Mouse (Mus musculus) left cerebral cortex, postnatal 25 days (tissue): Measurements from ENCODE around the gene Ddah1. TPM values are rescaled to one million over a fixed set of nuclear protein-coding genes. Genes with fewer than 3 reads are reported as not detected.
"Not testable (repeated sequence)": the region's sequence is repeated elsewhere in the genome, so short reads cannot be mapped to it uniquely, and the experiment has no call there.

ENCODE experiments used
- DNase-seq, 2 experiments: peaks; one replicate each; pipeline ENCODE4 v3.0.0; 2022; ENCODE audit warnings: low spot score in 2 of 2, mixed read lengths in 1 of 2
- intact Hi-C: fragments of 180-260 bp; cut with DNase I; formaldehyde crosslinking; loops from one replicate; pipeline ENCODE4 v1.15.1; 2025
- total RNA-seq, 2 experiments: library from RNA; stranded (reverse); gene quantifications; 2 replicates each; pipeline ENCODE4 v1.2.3; 2021

Ddah1 gene
- total RNA-seq, 2 experiments from 2014 or later: 63.8 to 65.5 TPM

DNA sequence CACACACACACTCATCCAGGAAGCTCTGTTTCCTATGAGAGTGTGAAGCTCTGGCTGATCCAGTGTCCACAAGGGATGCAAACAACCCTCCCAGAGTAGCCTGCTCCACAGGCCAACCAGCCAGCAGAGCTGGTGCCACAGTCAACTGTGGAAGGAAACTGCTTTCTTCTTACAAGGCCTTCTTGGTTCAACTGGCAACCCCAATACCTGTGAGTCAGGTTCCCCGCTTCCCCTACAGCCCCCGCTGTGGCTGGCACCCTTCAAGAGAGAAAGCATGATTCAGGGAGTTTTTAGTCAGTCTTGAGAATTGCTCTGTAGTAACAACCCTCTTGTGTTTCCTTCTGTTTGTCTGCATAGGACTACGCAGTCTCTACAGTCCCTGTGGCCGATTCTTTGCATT is 94.3 kb downstream of the Ddah1 start:
- intact Hi-C loops: no loop called here
- no peak for DNase-seq

DNA sequence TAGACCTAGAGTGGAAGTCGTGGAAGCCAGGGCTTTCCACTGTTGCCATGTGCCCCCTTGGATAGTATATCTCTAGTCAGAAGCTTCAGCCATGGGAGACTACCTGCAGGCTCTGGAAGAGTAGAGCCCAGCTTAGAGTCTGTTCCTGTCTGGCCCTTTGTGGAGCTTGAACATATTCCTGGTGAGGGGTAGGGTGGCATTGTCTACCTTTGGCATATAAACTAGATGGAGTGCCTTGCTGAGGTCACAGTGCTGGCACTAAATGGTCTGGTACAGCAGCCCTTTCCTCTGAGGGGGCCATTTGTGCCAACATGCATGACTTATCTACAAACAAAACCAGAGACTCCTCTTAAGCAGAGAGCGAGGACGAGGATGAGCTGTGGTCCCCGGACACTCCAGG is 95.2 kb downstream of the Ddah1 start:
- DNase-seq: no peak
- intact Hi-C loops: no loop called here

DNA sequence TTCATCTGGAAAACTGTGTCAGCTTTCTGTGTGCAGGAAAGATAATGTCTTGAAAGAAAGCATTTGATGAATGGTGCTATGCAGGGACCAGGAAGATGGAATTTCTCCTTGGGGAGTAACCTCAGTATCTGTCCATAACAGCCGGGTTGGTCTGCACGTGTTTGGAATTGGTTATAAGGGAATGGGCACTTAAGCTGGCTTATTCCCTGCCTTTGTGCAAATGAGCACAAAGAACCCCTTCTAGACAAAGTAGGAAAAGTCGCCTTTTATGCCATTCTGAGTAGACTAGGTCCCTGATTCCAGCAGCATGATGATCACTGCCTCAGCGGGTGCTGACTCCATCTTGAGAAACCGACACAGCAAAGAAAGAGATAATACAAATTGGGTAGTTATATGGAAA is 96.0 kb downstream of the Ddah1 start:
- intact Hi-C loops: no loop called here
- no peak for DNase-seq

DNA sequence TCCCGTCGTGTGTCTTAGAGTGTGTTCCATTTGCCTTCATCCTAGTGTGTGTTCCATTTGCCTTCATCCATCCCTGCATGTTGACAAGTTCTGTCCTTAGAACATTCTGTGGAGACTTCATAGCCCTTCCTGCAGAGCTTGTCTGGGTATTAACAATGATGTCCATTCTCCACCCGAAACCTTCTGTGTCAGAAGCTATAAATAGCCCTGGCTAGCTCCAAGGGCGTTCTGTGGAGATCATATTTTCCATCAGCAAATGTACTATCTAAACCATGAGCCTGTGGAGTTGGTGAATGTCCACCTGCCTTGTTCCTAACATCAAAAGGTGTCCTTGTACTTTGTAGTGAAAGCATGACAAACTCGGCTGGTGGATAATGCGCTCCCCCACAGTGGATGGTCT is 96.8 kb downstream of the Ddah1 start:
- DNase-seq: no peak
- intact Hi-C loops: no loop called here

DNA sequence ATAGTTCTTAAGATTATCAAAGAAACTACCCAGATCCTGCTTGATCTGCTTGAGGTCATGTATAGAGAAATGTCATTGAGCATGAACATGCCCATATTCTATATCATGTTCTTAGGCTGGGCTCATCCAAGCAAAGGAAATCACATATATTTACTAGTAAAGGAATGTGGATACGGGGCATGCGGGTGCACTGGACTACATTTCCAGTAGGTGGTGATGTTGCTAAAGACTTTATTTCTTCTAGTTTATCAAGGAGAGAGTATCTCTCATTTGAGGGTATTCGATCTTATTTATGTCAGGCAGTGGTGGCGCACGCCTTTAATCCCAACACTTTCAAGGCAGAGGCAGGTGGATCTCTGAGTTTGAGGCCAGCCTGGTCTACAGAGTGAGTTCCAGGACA is 99.9 kb downstream of the Ddah1 start:
- no peak for DNase-seq
- intact Hi-C loops: no loop called here

DNA sequence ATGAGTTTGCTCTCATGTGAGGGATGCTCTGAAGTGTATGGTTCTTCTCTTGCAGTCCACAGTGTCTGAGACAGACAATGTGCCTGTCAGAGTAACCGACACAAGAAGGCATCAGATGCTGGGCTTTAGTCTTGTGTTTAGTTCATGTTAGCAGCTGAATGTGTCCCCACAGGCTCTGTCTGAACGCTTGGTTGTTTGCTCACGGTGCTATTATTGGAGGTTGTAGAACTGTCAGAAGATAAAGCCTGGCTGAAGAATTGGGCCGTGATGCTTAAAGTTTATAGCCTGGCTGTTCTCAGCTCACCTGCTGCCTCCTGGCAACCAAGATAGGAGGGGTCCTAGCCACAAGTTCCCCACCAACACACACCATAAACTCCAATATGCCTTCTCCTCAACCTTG is 104.0 kb downstream of the Ddah1 start:
- intact Hi-C loops: no loop called here
- DNase-seq: no peak

DNA sequence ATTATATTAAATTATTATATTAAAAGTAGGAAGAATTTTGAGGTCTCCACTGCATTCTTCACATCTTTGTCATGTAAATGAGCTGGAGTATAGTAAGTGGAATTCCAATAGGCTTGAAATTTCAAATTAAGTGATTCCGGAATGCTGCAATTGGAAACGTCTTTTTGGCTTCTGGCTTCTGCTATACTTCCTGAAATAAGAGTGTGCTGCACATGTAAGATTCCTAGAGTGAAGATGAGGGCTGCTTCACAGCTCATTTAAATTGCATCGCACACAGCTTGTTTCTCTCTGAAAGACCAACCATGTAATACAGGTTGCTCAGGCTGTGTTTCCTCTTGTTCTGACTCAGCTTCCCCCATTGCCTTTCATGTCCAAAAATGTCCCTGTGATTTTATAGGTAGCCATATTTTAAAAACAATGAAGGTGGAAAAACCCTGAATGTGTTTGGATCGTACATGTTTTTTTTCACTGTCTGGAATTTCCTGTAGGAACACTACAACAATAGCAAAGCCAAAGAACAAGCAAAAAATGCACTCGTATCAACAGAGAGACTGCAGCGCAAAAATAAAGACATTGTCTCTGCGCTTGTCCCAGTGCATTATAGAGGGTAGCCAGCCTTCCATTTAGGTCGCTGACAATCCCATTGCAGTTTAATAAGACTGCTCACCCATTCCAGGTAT is 105.7 kb downstream of the Ddah1 start:
- intact Hi-C loops: no loop called here
- no peak for DNase-seq

DNA sequence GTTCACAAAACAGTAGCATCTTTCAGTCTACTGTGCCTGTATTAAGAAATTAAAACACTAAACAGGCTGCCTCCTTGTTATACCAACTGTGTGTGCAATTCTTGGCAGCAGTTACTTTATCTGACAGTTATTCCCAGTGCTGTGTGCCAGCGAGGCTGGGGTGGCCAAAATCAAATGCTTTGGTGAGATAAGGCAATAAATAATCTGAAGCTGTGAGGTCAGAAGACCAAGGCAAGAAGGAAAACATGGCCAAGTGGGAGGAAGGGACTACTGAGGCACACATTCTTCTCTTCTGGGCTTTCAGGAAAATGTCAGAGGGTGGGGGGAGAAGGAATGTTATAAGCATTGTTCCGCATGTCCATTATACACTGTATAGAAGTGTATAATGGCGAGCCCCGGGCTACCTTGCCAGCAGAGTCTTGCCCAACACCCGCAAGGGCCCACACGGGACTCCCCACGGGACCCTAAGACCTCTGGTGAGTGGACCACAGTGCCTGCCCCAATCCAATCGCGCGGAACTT is 106.3 kb downstream of the Ddah1 start:
- no peak for DNase-seq

DNA sequence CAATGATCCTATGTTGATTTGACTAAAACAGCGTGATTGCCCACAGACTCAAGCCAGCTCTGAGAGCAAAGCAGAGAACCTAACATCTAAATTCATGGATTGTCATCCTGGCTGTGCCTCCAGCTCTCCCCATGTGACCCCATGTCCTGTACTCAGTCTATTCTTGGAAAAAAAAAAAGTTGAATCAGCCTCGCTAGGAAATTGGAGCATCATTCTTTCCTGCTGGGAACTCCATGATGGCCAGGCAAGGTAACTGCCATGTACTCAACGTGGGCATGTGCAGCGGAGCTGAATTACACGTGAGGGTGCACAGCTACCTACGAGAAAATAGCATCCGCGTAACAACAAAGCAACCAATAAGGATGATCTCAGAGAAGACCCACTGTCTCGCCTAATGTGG is 114.2 kb downstream of the Ddah1 start:
- intact Hi-C loops: no loop called here
- peak in 1 of 2 experiments; percentile 7 for DNase-seq

More for the DNA sequence above, 106.3 kb downstream of the Ddah1 start:
- intact Hi-C loops: no loop called here

DNA sequence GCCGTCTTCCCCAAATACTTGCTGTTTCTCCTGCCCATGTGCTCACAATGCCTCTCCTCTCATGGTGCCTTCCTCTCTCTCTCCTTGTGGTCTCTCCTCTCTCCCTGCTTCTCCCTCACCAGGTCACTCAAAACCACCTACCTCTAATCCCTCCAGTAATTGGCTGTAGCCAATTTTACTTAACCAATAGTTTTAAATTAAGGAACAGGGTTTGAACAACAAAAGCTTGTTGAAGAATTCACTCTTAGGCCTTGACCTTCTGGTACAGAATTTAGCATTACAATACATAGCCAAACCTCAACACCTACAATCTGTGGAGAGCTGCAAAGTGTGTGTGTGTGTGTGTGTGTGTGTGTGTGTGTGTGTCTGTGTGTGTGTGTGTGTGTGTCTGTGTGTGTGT is 114.8 kb downstream of the Ddah1 start:
- DNase-seq: no peak
- intact Hi-C loops: no loop called here

DNA sequence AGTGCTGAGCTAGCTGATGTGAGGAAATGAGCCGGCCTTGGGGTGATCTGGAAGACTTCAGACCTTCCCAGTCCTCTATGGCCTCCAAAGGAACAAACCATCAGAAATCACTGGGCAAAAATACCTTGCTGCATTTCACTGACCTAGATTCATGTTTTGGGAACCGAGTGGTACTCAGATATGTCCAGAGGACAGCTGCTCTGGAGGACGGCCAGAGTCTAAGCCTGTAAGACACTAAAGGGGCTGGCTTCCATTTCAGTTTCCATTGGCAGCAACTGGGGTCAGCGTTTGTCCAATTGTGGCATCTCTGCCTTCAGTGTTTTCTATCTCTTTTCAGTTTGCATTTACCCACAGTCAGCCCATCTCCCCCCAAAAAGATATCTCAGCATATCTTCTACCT is 115.7 kb downstream of the Ddah1 start:
- DNase-seq: no peak
- intact Hi-C loops: no loop called here

DNA sequence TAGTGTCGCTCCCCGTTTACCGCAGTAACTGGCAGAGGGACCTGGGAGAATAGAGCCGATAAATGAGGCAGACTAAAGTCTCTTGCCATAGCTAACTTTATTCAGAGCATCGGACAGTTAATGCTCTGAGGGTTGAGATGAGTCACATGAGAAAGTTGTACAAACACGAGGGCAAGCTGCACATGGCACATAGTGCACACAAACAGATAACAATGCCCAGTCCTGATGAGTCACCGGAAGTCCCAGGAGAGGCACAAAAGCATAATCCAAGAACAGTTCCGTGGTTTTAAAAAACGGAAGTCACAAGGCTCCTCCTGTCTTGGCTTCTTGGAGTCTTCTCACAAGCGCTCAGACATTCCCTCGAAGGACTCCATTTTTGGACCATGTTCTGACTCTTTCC is 117.6 kb downstream of the Ddah1 start:
- DNase-seq: no peak
- intact Hi-C loops: no loop called here

DNA sequence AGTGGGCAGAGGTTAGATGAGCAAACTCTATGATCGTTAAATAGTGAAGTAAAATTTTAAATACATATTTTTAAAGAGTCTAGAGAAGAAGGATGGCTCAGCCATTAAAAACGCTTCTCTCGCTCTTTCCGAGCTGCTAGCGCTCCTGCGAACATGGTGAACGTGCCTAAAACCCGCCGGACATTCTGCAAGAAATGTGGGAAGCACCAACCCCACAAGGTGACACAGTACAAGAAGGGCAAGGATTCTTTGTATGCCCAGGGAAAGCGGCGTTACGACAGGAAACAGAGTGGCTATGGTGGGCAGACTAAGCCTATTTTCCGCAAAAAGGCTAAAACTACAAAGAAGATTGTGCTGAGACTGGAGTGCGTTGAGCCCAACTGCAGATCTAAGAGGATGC is 120.4 kb downstream of the Ddah1 start:
- intact Hi-C loops, DNase-seq: not testable (repeated sequence)

DNA sequence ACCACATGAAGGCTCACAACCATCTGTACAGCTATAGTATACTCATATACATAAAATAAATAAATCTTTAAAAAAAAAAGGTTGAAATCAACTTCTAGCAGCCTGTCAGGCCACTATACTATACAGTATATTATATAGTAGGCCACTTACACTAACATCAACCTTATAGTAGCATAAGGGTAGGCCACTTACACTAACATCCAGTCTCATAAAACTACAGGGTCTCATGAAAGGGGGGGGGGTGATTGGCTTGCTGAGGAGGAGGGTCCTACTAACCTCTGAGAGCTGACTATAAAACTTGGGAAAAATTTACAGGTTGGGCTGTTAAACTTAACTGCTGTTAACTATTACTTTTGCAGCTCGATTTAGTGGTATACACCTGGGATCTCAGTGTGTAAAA is 121.9 kb downstream of the Ddah1 start:
- DNase-seq: no peak

DNA sequence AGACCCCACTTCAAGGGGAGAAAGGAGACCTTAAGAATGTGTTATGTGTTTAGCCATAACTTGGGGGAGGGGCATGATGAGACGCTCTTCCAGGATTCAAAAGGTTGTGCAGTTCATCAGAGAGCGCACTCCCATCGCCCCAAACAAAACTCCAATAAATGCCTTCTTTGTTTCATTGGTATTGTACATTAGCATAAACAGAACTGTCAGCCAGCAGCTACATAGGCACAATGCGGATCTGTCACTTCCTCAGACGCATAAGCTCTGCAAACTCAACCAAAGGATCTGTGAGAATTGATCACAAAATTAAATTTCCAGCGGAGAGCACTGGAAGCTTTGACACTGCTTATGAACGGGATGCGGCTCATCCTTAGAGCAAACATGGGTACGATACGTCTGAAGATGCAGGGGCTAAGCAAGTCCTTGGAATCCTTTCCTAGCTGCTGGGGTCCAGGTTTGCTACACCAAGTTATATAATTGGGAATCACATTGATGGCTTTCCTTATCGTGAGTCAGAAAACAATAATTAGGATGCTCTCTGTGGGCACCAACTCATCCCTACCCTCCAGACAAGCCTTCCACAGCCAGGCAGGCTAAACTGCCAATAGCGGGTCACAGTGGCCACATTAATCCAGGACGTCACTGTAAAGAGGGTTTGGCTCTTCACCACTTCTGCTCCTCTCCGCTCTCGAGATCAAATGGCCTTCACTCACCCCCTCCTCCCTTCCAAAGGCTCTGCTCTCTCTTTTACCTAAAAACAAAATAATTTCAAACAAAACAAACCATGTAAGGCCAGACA is 123.8 kb downstream of the Ddah1 start:
- DNase-seq: no peak
- intact Hi-C loops: no loop called here

More for the DNA sequence above, 121.9 kb downstream of the Ddah1 start:
- intact Hi-C loops: no loop called here

DNA sequence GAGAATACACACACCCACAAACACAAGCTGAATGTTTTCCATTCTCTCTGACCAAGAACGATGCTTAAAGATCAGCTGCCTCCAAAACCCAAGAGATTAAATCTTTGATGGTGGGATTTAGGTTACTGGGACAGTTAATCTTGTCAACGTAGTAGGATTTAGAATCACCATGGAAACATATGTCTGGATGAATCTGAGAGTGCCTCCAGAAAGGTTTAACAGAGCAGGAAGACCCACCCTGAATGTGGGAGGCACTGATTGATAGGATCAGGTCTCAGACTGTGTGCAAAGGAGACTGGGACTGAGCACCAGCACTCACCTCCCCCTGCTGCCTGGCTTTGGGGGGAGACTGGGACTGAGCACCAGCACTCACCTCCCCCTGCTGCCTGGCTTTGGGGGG is 124.8 kb downstream of the Ddah1 start:
- DNase-seq: no peak
- intact Hi-C loops: no loop called here

DNA sequence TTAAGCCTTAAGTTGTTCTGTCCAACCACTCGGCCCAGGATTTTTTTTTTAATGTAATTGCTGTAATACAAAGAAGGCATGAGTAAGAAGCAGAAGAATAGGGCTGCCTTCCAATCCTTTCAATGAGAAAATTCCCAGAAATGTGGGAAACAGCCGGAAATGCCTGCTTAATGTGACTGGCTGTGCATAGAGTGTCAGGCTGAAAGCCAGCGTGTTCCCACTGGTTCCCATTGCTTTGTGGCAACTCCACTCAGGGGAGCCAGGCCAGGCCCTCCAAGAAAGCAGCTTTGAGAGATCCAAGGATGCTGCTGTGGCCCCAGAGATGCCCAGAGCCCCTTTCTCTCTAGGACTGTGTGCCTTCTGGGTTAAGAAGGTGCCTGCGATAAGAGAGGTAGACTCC is 126.9 kb downstream of the Ddah1 start:
- intact Hi-C loops: no loop called here
- DNase-seq: peak in 1 of 2 experiments; percentile 55

DNA sequence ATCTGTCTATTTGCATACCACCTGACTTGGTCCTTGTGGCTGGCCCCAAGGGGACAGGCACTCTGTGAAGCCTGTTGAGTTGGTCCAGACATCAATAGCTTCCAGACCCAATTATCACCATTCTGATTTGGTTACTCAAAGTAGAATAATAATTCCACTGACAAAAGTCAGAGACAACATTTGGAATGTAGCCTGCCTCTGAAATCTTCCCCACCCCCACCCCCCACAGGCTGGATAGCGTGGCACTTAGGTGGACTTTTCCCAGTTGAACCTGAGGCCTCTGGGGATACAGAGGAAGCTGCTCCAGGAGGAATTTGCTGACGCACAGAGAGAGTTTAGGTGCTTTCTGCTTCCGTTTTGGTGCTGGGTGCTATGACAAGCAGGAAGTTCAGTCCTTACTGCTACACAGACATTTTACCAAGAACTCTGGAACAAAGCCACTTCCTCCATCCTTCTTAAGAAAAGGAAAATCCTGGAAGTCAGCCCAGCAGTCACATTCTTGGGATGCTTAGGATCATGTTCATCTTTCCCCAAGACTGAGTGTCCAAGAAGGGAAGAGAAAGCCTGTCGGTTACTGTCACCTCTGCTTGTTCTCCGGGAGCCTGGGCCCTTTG is 127.5 kb downstream of the Ddah1 start:
- intact Hi-C loops: no loop called here
- DNase-seq: no peak

DNA sequence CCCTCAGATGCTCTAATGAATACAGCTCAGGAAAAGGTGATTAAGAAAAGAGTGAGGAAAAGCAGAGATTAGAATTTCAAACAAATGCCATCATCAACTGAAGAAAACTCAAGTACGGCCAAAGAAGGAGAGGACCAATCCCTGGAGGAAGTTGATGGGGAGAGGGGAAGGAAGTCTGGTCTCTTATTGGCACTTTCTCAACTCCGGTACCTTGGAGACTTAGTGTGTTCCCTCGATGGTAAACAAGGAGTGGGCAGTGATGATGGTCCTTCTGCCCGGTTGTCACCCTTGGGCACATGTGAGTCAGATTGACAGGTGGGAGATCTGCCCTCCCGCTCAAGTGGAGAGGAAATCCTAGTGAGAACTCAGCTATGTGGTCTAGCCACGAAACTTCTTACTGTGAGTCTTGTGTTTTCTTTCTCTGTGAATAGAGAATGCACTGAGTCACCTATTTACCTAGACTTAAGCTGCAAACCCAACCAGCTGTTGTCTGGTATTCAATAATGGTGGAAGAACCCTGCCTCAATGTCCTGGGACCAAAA is 129.0 kb downstream of the Ddah1 start:
- DNase-seq: no peak
- intact Hi-C loops: no loop called here

DNA sequence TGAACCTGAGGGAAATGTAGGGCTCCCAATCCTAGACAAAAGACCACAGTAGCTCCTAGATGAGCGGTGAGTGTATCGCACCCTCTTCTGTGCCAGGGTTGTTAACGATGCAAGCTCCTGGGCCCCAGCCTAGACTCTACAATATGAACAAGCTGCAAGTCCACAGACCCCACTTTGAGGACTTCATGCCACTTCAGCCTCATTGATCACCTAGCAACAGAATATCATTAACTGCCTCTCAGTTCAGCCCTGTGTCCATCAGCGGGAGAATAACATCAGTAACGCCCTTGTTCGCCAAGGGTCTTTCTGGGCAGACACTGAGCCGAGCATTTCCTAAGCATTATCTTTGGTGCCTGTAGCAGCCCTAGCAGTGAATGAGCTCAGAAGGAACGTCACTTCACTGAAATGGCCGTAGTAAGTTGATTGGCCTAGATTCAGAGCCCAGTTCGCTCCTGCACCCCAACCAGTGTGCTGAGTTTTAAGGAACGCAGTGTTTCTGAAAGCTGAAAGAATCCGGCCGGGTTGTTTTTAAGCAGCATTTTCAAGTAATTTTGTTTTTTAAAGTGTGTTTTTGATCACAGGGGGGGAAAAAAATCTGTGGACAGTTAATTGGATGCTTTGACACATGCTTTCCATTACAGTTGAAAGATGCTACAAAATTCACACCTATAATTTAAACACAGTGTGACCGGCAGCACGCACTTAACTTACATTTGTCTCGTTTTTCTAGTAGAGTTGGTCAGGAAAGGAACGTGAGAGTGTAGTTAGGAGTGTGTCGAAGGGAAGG is 132.1 kb downstream of the Ddah1 start:
- peak; percentile 16 to 69 for DNase-seq
- intact Hi-C loops: no loop called here
